Mouse (Mus musculus): ENCODE data around the gene Rfc4.
"Not testable (repeated sequence)": the region's sequence is repeated elsewhere in the genome, so short reads cannot be mapped to it uniquely, and the experiment has no call there.

Gene Rfc4

GRCm38 (mm10) chr16:23102340-23103037 lies 25.0 kb downstream of the Rfc4 start:
- DNase-seq (ENCODE audit: low read depth, low spot score) = no peak

GRCm38 (mm10) chr16:23100613-23101012 lies 26.9 kb downstream of the Rfc4 start:
- DNase-seq (ENCODE audit: low read depth, low spot score) = no peak

GRCm38 (mm10) chr16:23100099-23100575 lies 27.4 kb downstream of the Rfc4 start:
- no peak for DNase-seq (ENCODE audit: low read depth, low spot score)

GRCm38 (mm10) chr16:23099632-23100031 lies 27.9 kb downstream of the Rfc4 start:
- DNase-seq (ENCODE audit: low read depth, low spot score) = no peak

GRCm38 (mm10) chr16:23098105-23098452 lies 29.5 kb downstream of the Rfc4 start:
- DNase-seq (ENCODE audit: low read depth, low spot score) = not testable (repeated sequence)

GRCm38 (mm10) chr16:23097290-23098104 lies 30.0 kb downstream of the Rfc4 start:
- DNase-seq (ENCODE audit: low read depth, low spot score) = not testable (repeated sequence)

GRCm38 (mm10) chr16:23096886-23097285 lies 30.7 kb downstream of the Rfc4 start:
- DNase-seq (ENCODE audit: low read depth, low spot score) = not testable (repeated sequence)

- not testable (repeated sequence) for DNase-seq (ENCODE audit: low read depth, low spot score)
These were observed 32.0 kb downstream of the Rfc4 start for GRCm38 (mm10) chr16:23095581-23095980.

GRCm38 (mm10) chr16:23094136-23094535 lies 33.4 kb downstream of the Rfc4 start:
- DNase-seq (ENCODE audit: low read depth, low spot score) = no peak

- no peak for DNase-seq (ENCODE audit: low read depth, low spot score)
These were observed 34.1 kb downstream of the Rfc4 start for GRCm38 (mm10) chr16:23093321-23093953.

GRCm38 (mm10) chr16:23091345-23091744 lies 36.2 kb downstream of the Rfc4 start:
- DNase-seq (ENCODE audit: low read depth, low spot score) = not testable (repeated sequence)

GRCm38 (mm10) chr16:23088491-23088890 lies 39.0 kb downstream of the Rfc4 start:
- DNase-seq (ENCODE audit: low read depth, low spot score) = not testable (repeated sequence)

GRCm38 (mm10) chr16:23087712-23088111 lies 39.8 kb downstream of the Rfc4 start:
- not testable (repeated sequence) for DNase-seq (ENCODE audit: low read depth, low spot score)

- DNase-seq (ENCODE audit: low read depth, low spot score) = not testable (repeated sequence)
These were observed 40.4 kb downstream of the Rfc4 start for GRCm38 (mm10) chr16:23087159-23087558.

- not testable (repeated sequence) for DNase-seq (ENCODE audit: low read depth, low spot score)
These were observed 50.0 kb downstream of the Rfc4 start for GRCm38 (mm10) chr16:23077516-23077915.

Measured in embryo, embryonic 11.5 days (tissue).